Mouse (Mus musculus): ENCODE results near the gene Fam129c. TPM values are rescaled to one million over a fixed set of nuclear protein-coding genes. Genes with fewer than 3 reads are reported as not detected.

Fam129c gene
- polyA plus RNA-seq, 1 experiment = 8.7 TPM

DNA sequence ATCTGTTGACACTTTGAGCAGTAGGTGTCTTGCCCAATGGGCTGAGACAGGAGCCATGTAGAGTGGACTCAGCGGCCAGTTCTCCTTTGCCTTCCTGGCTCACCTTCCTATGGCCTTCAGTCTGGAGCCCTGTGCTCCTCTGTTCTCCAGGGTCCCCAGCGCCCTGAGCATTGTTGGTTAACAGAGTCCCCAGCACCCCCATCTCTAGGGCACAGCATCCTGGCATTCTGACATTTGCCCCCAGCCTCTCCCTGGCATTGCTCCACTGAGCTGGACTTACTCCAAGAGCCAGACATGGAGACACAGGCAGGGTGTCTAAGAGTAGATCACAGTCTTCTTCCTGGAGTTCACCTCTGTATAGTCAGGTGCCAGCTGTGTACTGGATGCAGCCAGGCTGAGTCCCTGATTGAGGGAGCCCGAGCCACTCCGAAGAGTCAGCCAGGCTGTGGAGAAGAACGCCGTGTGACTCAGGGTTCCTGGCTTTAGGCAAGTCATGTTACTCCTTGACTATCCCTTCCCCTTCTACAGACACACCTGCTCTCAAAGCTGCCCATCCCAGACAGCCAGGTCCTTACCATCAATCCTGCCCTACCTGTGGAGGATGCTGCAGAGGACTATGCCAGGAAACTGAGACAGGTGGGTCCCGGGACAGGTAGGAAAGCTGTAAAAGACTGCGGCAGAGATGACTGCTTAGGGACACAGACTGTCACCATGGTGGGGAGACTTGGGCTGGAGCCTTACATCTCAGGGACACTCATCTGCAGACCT, 3.7 kb upstream of the Fam129c start:
- TF ChIP-seq CTCF (IDR thresholded peaks at IDR 0.05; ENCODE audit: borderline replicate concordance, extremely low read depth, insufficient read depth, insufficient read length) (no peak), POLR2A (IDR thresholded peaks at IDR 0.05; ENCODE audit: borderline replicate concordance, extremely low read depth, insufficient read depth, insufficient read length, poor library complexity, severe bottlenecking) (no peak)
- DNase-seq (ENCODE audit: low read depth) = no peak

DNA sequence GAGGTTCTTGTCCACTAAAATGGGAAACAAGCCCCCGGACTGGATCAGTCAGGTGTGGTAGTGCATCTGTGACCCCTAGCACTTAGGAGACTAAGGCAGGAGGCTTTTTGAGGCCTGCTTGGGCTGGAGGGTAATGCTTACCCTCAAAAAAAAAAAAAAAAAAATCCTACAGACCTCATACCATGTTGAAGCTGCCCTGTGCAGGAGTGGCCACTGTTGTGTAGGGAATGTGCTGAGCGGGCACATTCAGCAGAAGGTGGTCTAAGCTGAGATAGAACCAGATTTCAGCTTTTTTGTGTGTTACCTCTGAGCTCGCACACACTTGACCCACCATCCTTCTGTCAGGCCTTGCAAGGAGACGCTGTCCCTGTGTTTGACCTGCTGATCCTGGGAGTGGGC, 3.1 kb upstream of the Fam129c start:
- TF ChIP-seq CTCF (IDR thresholded peaks at IDR 0.05; ENCODE audit: borderline replicate concordance, extremely low read depth, insufficient read depth, insufficient read length) = no peak
- TF ChIP-seq POLR2A (IDR thresholded peaks at IDR 0.05; ENCODE audit: borderline replicate concordance, extremely low read depth, insufficient read depth, insufficient read length, poor library complexity, severe bottlenecking) = no peak
- no peak for DNase-seq (ENCODE audit: low read depth)

DNA sequence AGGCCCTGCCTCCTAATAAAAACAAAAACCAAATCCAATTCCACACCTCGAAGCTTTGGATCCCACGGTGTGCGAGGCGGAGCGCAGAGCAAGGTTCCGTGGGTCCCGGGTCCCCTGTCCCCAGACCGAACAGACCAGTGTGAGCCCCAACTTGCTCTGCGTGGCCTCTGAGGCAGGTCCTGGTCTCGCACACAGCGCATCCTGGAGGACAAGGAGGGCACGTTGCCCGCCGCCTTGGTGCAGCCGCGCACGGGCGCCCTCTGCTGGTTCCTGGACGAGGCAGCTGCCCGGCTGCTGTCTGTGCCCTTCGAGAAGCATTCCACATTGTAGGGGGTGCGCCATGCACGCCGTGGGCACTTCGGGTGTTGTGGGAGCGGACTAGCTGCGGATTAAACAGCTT, 1.6 kb upstream of the Fam129c start:
- peak; percentile 99 for TF ChIP-seq CTCF (IDR thresholded peaks at IDR 0.05; ENCODE audit: borderline replicate concordance, extremely low read depth, insufficient read depth, insufficient read length)
- TF ChIP-seq POLR2A (IDR thresholded peaks at IDR 0.05; ENCODE audit: borderline replicate concordance, extremely low read depth, insufficient read depth, insufficient read length, poor library complexity, severe bottlenecking) = no peak
- peak; percentile 87 for DNase-seq (ENCODE audit: low read depth)

DNA sequence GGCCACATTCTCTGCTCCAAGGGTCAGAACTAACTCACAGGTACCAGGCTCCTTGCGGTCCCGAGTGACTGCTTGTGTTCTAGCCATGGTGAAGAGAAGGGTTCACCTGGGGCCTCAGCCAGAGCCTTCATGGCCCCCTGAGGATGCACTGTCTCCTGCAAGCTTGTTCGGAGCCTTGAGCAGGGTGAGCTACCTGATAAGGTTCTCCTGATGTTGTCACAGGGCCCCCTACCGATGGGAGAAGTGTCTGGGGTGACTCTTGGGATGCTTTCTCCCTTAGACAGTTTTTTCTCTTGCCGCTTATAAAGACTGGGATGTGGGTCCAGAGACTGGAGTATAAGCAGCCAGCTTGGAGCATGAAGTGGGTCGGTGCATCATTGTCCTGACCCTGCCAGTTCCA, 1.1 kb upstream of the Fam129c start:
- TF ChIP-seq CTCF (IDR thresholded peaks at IDR 0.05; ENCODE audit: borderline replicate concordance, extremely low read depth, insufficient read depth, insufficient read length) (no peak), POLR2A (IDR thresholded peaks at IDR 0.05; ENCODE audit: borderline replicate concordance, extremely low read depth, insufficient read depth, insufficient read length, poor library complexity, severe bottlenecking) (no peak)
- DNase-seq (ENCODE audit: low read depth) = no peak

DNA sequence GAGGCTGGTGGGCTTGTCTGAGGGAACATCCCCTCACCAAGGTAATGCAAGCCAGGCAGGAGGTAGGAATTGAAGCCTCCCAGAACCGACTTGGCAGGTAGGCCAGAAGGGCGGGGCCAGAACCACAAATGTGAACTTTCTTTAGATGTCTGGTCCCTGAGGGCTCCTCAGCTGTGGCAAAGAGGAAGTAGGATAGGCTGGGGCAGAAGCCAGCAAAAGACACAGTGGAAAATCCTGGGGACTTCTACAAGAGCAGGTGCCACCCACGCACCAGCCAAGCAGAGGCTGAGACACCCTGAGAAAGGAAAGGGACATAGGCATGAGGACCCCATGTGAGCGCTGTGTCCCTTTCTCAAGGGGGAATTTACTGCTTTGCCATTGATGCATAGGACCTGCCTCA, 650 bp upstream of the Fam129c start:
- TF ChIP-seq CTCF (IDR thresholded peaks at IDR 0.05; ENCODE audit: borderline replicate concordance, extremely low read depth, insufficient read depth, insufficient read length) = no peak
- TF ChIP-seq POLR2A (IDR thresholded peaks at IDR 0.05; ENCODE audit: borderline replicate concordance, extremely low read depth, insufficient read depth, insufficient read length, poor library complexity, severe bottlenecking) = no peak
- DNase-seq (ENCODE audit: low read depth) = no peak

DNA sequence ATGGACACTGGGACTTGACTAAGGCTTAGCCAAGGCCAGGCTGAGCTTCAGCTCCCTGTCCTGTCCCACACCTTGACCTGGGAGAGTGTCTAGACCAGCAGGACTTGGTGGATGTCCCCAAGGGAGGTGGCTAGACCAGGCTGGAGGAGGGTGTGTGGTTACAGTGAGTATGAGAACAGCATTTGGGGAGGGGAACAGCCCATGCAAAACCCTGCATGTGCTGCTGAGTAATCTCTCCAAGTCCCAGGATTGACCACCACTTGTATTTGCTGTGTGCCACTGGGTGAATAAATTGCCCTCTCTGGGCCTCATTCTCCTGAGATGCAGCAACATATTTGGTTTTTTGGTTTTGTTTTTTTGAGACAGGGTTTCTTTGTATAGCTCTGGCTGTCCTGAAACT, 927 bp downstream of the Fam129c start:
- DNase-seq (ENCODE audit: low read depth) = no peak
- TF ChIP-seq CTCF (IDR thresholded peaks at IDR 0.05; ENCODE audit: borderline replicate concordance, extremely low read depth, insufficient read depth, insufficient read length) = no peak

DNA sequence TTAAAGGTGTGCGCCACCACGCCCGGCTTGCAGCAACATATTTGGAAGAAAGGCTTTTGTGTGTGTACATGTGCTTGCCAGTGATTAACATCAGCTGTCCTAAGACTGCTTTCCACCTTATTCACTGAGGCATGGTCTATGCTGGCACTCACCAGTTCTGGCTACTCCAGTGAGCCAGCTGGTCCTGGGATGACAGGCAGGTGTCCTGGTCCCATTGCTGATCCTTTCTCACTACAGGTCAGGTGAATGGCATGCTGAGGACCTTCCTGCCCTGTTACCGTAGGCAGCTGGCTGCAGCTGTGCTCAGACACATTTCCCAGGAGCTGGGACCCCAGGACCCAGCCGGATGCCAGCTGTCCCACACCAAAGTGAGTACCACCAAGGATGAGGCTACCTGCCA, 1.4 kb downstream of the Fam129c start:
- no peak for DNase-seq (ENCODE audit: low read depth)
- TF ChIP-seq POLR2A (IDR thresholded peaks at IDR 0.05; ENCODE audit: borderline replicate concordance, extremely low read depth, insufficient read depth, insufficient read length, poor library complexity, severe bottlenecking) (no peak), CTCF (IDR thresholded peaks at IDR 0.05; ENCODE audit: borderline replicate concordance, extremely low read depth, insufficient read depth, insufficient read length) (no peak)

DNA sequence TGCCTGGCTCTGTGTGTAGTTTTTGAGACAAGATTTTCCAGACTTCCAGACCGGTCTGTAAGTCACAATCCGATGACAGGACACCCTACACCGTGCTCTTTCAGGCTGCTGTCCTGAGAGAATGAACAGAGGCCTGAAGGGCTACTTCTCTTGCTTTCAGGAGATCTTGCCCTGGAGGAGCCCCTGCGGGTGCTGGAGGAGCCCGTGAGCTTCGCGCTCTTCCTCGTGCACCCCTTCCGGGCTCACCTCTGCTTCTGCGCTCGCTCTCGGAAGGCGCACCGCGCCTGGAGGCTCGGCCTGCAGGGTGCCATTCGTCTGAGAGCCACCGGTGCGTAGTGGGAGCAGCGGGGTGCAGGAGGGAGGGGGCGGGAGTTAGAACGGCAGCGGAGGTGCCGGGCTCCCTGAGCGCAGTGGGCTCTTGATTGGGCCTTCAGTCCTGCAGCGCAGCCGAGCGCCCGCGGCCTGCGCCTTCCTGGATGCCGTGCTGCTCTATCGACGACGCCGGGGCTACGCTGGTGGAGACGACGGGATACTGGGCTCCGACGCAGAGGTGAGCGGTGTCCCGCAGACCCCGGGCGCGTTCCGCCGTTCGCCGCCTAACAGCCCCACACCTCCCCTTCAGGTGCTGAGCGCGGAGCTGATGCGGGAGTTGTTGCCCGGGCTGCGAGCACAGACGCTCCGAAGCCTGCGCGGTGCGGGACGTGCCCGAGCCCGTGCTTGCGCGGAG, 4.7 kb downstream of the Fam129c start:
- peak; percentile 40 for DNase-seq (ENCODE audit: low read depth)

DNA sequence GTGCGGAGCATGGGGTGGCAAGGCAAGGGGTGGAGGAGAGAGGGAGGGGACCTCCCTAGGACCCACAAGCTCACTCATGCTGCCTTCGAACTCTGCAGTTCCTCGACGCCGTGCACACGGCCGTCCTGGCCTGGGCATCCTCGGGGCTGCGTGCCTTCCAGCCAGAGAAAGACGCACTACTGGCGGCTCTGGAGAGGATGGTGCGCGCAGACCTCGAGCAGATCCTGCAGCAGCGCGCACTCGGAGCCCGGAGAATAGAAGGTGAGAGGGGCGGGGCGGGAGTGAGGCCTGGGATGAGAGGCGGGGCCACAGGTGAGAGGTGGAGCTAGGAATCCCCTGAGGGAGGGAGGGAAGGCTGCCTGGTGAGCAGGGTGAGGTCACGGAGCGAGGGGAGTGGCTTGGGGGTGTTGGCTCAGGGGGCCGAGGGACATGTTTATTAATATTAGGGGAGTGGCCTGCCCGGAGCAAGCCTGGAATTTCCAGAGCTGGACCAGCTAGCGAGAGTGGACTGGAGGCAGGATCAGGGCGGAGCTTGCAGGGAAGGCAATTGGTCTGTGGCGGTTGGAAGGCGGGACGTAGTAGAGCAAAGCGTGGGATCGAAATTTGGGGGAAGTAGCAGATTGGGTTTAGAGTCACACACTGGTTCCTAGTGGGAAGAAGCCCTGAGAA, 5.4 kb downstream of the Fam129c start:
- peak; percentile 62 for DNase-seq (ENCODE audit: low read depth)

More for the DNA sequence above, 4.7 kb downstream of the Fam129c start:
- TF ChIP-seq POLR2A (IDR thresholded peaks at IDR 0.05; ENCODE audit: borderline replicate concordance, extremely low read depth, insufficient read depth, insufficient read length, poor library complexity, severe bottlenecking) = no peak
- no peak for TF ChIP-seq CTCF (IDR thresholded peaks at IDR 0.05; ENCODE audit: borderline replicate concordance, extremely low read depth, insufficient read depth, insufficient read length)

DNA sequence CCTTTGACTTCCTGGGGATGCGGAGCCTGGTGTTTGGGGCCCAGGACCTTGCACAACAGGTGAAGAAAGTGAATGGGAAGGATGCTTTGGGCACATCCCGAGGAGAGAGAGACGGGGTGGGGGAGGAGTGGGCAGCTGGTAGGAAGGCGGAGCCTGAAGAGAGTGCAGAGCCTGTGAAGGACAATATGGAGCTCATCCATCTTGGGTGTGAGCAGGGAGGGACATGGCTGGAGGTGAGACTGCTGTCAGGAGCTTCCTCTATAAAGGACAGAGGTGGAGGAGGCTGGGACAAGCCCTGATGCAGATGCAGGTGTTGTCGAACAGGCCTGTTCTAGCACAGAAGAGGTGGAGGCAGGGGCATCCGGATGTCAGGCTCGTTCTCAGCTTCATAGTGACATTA, 6.6 kb downstream of the Fam129c start:
- DNase-seq (ENCODE audit: low read depth) = no peak
- TF ChIP-seq POLR2A (IDR thresholded peaks at IDR 0.05; ENCODE audit: borderline replicate concordance, extremely low read depth, insufficient read depth, insufficient read length, poor library complexity, severe bottlenecking) (no peak), CTCF (IDR thresholded peaks at IDR 0.05; ENCODE audit: borderline replicate concordance, extremely low read depth, insufficient read depth, insufficient read length) (no peak)

More for the DNA sequence above, 5.4 kb downstream of the Fam129c start:
- TF ChIP-seq POLR2A (IDR thresholded peaks at IDR 0.05; ENCODE audit: borderline replicate concordance, extremely low read depth, insufficient read depth, insufficient read length, poor library complexity, severe bottlenecking) (no peak), CTCF (IDR thresholded peaks at IDR 0.05; ENCODE audit: borderline replicate concordance, extremely low read depth, insufficient read depth, insufficient read length) (no peak)

DNA sequence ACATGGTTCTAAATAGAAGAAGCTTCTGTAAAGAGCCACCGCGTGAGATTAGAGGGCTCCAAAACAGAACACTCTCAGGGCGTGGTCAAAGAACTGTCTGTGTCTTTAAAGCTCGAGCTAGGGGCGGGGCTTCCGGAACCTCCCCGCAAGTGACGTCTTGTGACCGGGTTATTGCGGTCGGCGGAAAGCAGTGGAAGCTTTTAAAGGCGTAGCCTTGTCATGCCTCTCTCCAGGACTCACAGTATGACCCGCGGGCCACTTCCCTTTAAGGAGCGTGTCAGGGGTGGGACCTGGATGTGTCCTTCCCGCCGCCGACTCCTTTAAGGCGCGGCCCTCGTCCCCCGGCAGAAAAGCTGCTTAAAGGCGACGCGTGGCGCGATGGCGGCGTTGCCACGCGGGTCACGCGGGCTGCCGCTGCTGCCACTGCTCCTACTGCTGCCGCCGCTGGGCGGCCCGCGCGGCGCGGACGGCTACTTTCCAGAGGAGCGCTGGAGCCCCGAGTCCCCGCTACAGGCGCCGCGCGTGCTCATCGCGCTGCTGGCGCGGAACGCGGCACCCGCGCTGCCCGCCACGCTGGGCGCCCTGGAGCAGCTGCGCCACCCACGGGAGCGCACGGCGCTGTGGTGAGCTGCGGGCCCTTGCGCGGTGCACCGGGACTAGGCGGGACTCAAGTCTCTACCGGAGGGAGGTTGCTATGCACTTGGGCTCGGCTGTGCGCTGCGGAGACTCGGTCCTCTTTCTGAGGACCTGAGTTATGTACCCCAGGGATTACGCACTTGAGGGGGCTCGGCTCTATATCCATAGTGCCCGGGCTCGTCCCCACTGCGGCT, 13.6 kb downstream of the Fam129c start, which contains the start of gene Colgalt1:
Gene Colgalt1 (plus strand): TSS at position 177 of the 830 bp plus-strand sequence.
- peak; percentile 100 for DNase-seq (ENCODE audit: low read depth)

More for the DNA sequence above, 13.6 kb downstream of the Fam129c start, which contains the start of gene Colgalt1:
- peak; percentile 4; the same call in 1 of the 2 replicates for TF ChIP-seq CTCF (IDR thresholded peaks at IDR 0.05; ENCODE audit: borderline replicate concordance, extremely low read depth, insufficient read depth, insufficient read length)
- peak; percentile 68 for TF ChIP-seq POLR2A (IDR thresholded peaks at IDR 0.05; ENCODE audit: borderline replicate concordance, extremely low read depth, insufficient read depth, insufficient read length, poor library complexity, severe bottlenecking)

Data from brain, embryonic 14.5 days (tissue).